Mouse (Mus musculus): ENCODE measurements around the gene Elk3.

Gene Elk3

DNA sequence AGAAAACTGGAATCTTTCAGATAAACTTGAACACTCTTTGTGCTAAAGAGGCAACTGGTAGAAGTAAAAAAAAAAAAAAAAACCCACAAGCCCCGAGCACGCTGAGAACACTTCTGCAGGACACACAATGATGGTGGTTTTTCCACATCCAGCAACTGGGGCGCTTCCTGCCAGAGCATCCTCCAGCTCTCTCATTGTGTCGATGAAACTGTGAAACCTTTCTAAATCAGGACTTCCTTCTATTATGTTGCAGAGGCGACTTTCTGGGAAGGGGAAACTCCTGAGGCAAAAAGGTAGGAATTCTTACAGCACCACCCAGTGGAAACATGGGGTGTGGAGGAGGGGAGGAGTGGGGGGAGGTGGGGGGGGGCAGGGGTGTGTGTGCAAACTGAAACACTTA, 13.2 kb downstream of the Elk3 start:
- CTCF ChIA-PET: no interaction called here

DNA sequence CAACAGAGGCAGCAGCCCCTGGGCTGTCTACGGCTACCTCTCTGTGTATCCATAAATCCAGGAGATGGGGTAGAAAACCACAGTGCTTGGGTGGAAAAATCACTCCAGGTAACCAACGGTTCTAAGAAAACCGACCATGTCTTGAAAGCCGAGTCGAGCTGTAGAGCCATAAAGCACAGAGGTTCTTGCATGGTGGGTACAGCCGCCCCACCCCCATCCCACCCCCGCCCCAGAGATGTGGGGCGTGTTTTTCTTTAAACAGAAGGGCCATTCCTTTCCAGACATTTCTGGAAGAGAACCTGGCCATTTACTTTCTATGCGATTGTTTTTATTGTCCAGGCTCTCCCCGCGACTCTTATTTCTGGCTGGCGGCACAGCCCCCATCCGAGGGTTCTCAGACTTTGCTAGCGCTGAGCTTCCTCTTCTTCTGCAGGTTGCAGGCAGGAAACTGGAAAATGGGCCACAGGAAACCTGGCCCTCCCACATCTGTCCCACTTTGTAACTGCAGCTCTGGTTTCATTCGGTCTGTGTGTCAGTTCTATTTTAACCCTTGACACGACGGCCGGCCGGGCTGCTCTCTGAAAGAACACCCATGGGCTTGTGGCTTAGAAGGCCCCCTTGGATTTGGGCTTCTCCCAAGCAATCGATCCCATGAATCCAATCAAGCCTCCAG, 16.3 kb downstream of the Elk3 start:
- CTCF ChIA-PET: interaction anchor here (0.7 kb wide), 1 partner anchor 8 kb away, joined by 3 read pairs; no protein-coding TSS in a partner anchor

- CTCF ChIA-PET: no interaction called here
These were observed 17.3 kb downstream of the Elk3 start for GRCm38 (mm10) chr10:93293621-93294020.

GRCm38 (mm10) chr10:93291843-93292242, 19.1 kb downstream of the Elk3 start:
- CTCF ChIA-PET: interaction anchor here (0.6 to 1.1 kb wide), 5 partner anchors 18 to 1104 kb away, joined by 3 to 6 read pairs (median 3); no protein-coding TSS in a partner anchor

- CTCF ChIA-PET: interaction anchor here (0.6 to 1.1 kb wide), 3 partner anchors 18 to 1104 kb away, joined by 3 read pairs; no protein-coding TSS in a partner anchor
These were observed 19.6 kb downstream of the Elk3 start for GRCm38 (mm10) chr10:93291352-93291751.

- CTCF ChIA-PET: interaction anchor here (0.7 kb wide), 1 partner anchor 135 kb away, joined by 4 read pairs; no protein-coding TSS in a partner anchor
These were observed 21.5 kb downstream of the Elk3 start for GRCm38 (mm10) chr10:93289404-93289803.

GRCm38 (mm10) chr10:93288336-93288735, 22.6 kb downstream of the Elk3 start:
- CTCF ChIA-PET: interaction anchor here (0.6 to 0.8 kb wide), 2 partner anchors 83 to 145 kb away, joined by 3 to 8 read pairs; no protein-coding TSS in a partner anchor

GRCm38 (mm10) chr10:93287551-93288145, 23.3 kb downstream of the Elk3 start:
- CTCF ChIA-PET: interaction anchor here (0.8 kb wide), 1 partner anchor 83 kb away, joined by 3 read pairs; no protein-coding TSS in a partner anchor

DNA sequence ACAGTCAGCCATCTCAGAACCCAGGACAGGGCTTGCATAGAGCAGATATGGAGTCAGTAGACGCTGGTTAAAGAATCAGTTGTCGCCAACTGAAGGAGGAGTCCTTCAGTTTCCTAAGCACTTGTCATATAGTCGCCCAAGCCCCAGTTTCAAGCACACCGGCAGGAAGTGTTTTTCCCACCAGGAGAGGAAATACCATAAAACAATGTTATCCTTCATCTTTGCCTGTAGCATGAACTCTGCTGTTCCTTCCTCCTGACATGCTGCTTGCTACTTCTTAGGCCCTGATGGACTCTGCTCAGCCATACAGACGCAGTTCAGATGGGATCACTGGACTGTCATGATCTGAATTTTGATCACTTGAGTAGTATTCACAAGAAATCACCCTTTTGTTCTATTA, 25.4 kb downstream of the Elk3 start:
- CTCF ChIA-PET: no interaction called here

GRCm38 (mm10) chr10:93283258-93283657, 27.7 kb downstream of the Elk3 start:
- CTCF ChIA-PET: interaction anchor here (0.6 to 0.7 kb wide), 2 partner anchors 99 to 116 kb away, joined by 12 to 44 read pairs; no protein-coding TSS in a partner anchor

DNA sequence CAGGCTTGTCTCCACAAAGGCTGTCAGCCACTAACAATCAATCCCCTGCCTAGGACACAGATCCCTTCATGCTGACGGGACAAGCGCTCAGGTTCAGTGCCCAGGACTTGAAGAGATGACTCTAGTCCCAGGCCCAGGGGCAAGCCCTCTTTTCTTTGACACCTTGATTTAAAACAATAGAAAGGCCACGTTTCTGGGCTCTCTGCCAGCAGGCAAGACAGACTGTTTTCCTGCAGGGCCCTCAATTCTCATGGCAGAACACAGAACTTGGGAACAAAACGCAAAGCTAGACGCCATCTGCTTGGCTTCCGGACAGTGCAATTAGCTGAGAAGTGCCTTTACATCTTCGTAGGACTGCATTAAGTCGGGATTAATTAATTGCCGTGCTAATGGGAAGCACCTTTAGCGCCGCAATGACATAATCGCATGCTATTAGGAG, 28.4 kb downstream of the Elk3 start:
- CTCF ChIA-PET: interaction anchor here (0.6 to 0.7 kb wide), 2 partner anchors 98 to 115 kb away, joined by 12 to 44 read pairs; no protein-coding TSS in a partner anchor

- CTCF ChIA-PET: no interaction called here
These were observed 29.8 kb downstream of the Elk3 start for GRCm38 (mm10) chr10:93281092-93281491.

DNA sequence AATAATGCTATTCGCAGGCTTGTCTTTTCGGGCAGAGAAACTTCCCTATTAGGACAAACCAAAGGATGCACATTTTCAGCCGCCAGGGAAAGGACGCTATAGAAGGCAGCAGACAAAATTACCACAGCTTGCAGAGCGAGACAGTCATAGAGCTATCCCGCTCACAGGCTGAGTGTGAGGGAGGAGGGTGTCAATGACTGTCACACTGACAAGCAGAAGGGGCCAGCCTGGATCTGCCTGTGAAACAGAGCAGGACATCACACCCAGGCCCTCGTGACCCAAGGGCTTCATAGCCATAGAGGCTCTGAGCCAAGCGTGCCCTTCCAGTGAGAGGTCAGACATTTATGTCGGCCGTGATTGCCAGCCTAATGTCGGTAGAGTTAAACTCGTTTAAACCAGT, 30.3 kb downstream of the Elk3 start:
- CTCF ChIA-PET: no interaction called here

GRCm38 (mm10) chr10:93279062-93279461, 31.9 kb downstream of the Elk3 start:
- CTCF ChIA-PET: no interaction called here

DNA sequence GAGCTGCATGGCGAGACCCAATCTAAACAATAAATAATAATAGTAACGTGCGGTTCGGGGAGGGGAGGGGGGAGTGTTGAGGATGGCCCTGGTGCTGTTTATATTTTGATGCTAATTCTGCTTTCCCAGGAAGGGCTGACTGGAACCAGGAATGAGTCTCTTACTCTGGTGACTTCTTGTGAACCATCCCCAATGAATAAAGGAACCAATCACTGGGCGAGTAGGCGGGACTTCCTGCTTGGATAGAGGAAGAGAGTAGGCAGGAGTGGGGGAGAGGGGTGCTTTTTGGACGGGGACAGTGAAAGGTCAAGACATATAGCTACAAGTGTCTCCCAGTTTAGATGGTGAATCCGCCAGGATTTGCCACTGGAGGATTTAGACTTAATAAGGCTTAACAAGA, 32.6 kb downstream of the Elk3 start:
- CTCF ChIA-PET: no interaction called here

DNA sequence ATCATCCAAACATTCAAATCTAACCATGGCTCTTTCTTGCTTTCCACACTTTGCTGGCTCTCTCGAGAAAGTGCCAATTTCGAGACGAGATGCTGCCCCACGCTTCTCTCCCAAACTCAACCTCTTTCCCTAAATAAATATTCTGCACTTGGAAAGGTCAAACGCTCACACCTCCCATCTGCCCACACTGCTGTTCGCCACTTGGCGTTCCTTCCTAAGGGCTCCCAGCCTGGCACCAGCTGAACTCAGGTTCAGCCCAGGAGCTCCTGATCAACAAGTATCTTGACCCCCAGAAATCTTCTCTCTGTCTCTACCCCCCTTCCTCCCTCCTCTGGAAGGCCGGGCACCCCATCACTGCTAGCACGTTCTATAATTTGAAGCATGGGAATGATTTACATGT, 34.1 kb downstream of the Elk3 start:
- CTCF ChIA-PET: interaction anchor here (0.5 kb wide), 1 partner anchor 163 kb away, joined by 3 read pairs; no protein-coding TSS in a partner anchor

DNA sequence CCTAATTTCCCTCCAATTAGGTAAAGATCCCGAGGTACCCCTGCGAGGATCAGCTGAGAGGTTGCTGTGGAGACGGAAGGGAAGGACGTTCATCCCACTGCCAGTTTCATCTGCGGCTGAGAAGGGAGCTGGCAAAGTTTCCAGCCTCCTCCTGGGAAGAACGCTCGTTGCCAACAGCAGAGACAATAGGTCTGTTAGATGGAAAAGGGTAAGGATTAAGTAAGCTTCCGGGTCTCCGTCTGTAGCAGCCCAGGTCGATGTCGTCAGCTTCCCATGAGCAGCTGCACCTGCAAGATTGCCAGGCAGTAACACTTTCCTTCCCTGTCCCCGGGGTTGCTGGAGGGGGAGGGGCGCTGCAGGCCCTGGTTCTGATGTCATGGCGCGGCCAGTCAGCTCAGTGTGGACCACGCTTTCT, 34.6 kb downstream of the Elk3 start:
- CTCF ChIA-PET: interaction anchor here (0.5 kb wide), 2 partner anchors 14 to 162 kb away, joined by 3 read pairs; no protein-coding TSS in a partner anchor

GRCm38 (mm10) chr10:93275212-93276136, 35.5 kb downstream of the Elk3 start:
- CTCF ChIA-PET: no interaction called here

DNA sequence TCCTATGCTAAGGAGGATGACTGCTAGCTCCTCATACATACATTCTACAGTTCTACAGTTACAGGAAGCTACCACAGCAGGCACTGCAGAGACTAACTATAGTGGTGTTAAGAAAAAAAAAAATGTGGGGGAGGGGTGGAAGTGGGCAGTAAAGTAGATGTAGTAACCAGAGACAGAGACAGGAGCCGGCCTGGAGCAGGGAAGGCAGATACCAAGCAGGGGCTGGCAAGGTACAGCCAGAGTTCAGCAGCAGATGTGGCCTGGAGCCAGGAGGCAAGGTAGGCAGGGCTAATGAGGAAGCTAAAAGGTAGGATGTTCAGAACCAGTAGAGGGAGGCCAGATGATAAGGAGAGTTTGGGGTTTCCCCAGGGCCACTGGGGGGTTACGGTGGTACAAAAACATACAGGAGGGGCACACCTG, 36.6 kb downstream of the Elk3 start:
- CTCF ChIA-PET: interaction anchor here (0.6 kb wide), 1 partner anchor 46 kb away, joined by 3 read pairs; no protein-coding TSS in a partner anchor

DNA sequence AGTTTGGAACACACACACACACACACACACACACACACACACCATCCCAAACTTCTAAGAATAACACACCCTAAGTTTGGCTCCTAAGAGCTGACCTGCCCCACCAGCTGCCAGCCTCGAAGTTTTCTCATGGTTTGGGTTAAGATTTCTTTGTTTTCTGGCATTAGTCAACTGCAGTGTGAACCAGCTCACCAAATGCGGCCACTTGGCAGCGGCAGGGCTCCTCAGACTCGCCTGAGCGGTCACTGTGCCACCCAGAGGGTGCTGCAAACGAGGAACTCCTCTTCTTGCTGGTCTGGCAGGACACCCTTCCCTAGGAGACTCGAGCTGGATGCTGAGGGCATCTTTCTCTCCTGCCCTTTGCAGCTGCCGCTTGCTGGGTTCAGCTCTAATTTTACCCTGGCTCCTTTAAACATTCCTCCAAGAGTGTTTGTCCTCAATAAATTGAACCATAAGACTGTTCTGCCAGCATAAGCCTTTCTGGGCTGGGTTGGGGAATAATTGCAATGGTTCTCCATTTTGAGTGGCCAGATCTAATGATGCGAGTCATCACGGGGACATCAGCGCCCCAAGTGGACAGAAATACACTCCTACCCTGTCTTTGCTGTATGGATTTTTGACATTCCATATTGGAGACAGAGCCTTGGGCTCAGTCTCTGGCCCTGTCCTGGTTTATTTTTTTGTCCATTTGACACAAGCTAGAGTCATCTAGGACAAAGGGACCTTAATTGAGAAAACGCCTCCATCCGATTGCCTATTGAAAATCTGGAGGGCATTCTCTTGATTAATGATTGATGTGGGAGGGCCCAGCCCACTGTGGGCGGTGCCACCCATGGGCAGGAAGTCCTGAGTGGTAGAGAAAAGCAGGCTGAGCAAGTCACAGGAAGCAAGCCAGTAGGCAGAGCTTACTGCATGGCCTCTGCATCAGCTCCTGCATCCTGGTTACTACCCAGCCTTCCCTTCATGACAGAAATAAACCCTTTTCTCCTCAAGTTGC, 37.7 kb downstream of the Elk3 start:
- CTCF ChIA-PET: no interaction called here
